Mouse (Mus musculus) c-Kit-positive CD71-positive TER-119-positive erythroid progenitor cells, embryonic 14.5 days (primary cell): Measurements from ENCODE around the gene Gm10944.

ENCODE experiments used
- DNase-seq: peaks from one replicate; pipeline ENCODE4 v3.0.0-alpha.2; 2013; ENCODE audit warnings: low spot score

The Gm10944 gene

DNA sequence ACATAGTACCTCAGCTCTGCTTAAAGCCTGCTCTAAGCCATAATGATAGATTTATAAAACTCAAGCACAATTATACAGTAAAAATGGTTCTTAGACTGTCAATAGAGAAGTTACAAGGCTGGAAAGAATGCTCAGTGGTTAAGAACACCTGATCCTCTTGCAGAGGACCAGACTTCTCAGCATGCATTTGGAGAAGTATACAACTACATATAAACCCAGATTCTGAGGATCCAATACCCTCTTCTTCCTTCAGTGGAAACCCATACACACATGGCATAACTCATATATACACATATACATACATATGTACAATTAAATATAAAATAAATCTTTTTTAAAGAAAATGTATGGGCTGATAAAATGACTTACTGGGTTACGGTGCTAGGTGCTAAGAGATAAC, at the start of gene Gm10944:
Gene Gm10944, plus strand, starts transcription at position 301 of the 400 bp plus-strand sequence.
- no peak for DNase-seq

DNA sequence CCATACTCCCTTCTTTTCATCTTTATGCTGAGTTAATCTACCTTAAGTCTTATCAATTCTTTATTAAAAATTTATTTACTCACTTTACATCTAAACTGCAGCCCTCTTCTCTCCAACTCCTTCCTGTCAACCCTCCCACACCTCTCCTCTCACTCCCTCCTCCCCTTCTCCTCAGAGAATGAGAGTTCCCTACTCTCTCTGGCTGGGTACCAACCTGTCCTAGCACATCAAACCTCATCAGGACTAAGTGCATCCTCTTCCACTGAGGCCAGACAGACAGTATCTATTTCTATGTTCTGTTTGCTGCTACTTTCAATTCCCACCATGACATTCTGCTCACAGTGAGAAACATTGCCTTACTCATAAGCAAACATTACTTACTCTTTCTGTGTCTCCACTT, 25.2 kb upstream of the Gm10944 start:
- DNase-seq = no peak

DNA sequence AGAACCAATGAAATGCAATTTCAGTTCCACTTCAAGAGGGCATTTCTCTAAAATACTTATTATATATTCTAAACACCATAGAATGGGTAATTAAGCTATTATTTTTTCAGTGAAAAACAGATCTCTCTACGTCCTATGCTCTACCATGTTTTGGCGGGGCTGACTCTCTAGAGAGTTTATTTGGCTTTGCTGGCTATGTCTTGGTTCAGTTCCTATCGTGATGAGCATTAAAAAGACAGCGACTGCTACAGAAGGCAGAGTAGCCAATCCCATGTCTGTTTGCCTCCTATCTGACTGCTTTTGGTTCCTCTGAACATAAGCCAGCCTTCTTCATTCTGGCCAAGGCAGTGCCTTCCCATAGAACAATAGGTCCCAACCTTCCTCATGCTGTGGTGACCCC, 24.5 kb upstream of the Gm10944 start:
- no peak for DNase-seq

DNA sequence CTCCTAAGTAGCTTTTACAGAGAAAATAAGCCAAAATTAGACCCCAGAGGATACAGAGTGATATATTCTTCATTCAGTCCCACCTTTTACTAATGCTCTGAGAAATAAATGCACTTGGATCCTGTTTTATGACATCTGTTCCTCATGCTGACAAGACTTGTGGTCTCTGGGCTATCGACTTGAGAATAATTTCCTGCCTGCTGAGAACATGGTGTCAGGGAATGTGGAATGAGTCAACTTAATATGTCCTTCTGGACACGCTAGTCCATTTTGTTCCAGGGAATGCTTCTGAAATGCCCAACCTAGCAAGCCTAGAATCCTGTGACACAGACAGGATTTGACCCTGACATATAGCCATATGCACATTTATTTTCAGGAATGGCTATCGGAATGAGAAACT, 22.0 kb upstream of the Gm10944 start:
- DNase-seq = no peak

DNA sequence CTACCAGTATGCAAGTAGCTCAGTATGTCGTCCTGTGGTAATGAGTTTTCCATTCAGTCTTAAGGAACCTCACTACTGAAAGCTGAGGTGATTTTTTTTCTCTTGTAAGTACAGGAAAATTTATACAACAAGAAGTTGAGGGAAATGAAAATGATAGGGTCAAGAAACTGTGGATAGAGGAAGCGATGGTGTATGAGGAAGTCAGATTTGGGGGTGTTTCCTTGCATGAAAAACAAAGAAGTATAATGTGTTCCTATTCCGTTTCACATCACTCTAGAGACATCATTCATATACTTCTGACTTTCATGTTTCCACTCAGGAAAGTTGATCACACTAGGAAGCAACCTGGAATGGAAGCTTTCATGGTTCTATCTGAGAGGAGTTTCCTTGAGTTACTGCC, 21.2 kb upstream of the Gm10944 start:
- no peak for DNase-seq

DNA sequence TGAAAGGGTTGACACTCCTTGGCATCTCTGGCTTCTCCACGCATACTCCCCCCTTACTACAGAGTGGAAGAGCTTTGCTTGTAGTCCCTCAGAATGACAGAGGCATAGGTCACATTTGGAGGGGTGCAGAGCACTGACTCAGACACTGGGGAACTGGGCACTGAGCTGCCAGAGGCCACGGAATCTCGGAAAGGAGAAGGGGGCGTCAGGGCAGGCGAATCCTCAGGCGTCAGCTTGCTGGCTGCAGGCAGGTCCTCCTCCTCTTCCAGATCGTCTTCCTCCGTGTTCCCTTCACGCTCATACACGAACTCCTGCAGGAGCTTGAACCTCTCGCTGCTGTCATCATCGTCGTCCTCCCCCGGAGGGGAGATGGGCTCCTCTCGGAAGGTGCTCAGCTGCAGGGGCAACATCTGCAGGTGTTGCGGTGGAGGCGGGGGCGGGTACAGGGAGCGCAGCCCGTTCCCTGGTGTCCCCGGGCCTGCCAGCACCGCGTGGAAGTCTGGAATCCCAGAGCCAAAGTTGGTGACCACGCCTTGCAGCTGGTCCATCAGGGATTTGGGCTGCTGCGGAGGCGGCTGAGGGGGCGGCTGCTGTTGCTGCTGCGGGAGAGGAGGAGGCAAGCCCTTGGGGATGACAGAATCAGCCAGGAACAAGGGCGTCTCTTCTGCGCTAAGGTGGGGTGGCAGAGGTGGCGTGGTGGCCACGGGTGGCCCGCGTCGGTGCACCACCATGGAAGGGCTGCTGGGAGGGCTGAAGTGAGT, 7.9 kb downstream of the Gm10944 start:
- no peak for DNase-seq

DNA sequence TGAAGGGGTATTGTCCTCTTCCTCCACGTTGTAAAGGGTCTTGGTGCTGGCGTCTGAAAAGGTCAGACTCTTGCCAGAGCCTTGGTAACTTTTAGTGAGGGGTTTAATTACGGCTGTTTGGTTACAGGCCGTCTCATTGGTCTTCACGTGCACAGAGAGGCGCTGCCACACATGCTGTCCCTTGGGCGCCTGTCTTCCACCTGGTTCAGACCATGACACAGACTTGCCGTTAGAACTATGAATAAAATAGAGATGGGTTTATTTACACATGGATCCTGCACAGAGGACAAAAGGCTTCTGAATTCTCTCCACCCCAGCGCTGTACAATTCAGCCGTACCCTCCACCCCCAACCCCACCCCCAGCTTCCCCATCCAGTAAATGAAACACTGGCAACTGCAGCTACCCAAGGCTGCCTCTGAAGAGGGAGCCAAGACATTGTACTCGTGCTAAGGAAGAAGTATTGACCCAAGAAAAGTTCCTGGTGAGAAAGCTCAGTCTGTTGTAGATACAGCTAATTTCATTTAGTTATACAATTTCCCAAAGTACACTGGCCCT, 8.6 kb downstream of the Gm10944 start:
- DNase-seq = no peak

DNA sequence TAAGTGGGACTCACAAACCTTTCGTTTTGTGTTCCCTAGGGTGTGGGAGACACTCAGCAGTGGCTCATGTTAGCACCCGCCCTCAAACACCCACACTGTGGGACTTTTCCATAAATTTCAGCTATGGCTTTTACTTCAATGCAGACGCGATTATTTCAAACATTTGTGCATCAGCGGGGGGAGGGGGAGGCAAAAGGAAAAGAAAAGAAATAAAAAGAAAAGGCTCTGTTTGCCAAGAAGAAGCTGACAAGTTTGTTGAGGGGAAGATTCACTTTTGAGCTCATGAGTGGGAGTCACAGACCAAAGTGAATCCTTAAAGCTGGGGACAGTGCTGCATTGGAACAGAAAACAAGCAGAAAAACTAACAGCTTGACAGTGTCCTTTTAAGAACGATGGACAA, 16.3 kb downstream of the Gm10944 start:
- no peak for DNase-seq

DNA sequence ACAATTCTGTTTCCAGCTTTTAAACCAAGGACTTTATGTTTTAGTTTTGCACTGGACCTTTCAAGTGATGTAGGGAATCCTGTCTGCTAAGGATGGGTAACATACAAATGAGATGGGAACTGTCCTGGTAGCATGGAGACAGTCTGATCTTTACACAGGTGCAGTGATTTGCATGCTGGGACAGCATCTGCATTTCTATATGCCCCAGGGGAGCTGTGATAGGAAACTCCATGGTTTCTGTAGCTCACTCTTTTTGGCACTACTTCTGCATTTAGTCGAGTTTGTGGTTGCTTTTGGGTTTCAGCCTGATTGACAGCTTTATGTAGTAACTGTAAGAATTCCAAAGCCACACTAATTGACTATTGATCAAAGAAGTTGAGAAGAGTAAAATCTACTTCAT, 19.8 kb downstream of the Gm10944 start:
- no peak for DNase-seq

DNA sequence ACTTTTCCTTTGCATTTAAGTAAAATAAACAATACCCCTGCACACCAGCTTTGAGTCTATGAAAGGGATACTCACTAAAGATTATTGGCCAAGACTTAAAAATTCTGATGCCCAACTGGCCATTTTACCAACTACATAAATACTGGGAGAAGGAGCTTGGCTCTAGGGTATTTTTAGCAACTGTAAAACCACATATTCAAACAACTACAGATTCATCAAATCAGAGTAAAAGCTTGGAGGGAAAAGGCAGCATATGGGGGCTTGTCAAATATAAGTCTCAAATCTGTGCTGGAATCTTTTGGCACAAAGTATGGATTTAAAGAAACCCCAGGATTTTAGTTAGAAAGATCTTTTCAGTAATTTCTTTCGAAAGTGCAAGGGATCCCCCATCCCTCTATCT, 20.2 kb downstream of the Gm10944 start:
- DNase-seq = no peak

DNA sequence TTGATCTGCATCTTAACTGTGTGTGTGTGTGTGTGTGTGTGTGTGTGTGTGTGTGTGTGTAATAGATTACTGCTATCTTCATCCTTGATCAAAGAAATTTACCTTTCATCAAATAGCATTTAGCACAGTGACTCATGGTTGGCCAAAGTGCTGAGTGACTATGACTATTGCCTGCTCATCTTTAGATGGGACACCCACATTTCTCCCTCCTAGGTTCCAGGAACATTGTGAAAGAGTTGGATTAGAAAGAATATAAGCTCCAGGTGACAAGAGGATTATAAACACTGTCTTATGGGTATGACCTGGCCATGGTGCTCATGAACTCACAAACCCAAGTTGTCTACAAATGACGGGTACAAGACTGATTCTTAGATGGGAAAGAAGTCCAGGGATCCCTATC, 26.9 kb downstream of the Gm10944 start:
- DNase-seq = no peak

DNA sequence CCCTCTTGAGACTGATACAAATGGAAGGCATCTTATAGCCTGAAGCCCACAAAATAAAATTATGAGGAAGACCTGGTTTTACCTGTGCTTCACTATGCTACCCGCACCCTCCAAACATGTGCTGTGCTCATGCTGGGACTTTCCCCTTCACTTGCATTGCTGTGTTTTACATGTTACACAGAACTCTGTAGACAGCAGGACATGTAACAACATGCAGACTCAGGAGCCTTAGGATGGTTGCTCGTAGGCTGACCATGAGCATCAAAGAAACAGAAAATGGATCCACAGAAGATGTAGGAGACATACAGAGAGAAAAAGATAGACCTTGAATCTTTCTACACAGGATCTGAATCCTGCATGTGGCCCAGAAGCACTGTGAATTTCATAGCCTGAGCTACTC, 29.2 kb downstream of the Gm10944 start:
- DNase-seq = no peak

DNA sequence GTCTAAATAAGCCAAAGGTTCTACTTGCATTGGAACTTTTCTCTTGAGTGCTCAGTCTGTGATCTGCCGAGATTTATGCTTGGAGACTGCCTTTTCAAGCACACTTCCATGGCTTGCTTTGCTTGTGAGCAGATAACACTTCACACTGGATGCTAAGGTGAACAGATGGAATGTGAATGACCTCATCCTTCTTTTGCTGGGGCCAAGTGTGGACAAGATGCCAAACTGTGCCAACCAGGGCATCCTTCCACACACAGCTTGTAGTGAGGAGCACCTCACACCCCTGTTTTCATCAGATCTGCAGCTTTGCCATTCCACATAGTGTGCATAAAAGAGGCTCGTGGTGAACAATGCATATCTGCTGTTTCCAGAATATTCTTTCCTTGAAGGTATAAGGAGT, 29.7 kb downstream of the Gm10944 start:
- DNase-seq = no peak

DNA sequence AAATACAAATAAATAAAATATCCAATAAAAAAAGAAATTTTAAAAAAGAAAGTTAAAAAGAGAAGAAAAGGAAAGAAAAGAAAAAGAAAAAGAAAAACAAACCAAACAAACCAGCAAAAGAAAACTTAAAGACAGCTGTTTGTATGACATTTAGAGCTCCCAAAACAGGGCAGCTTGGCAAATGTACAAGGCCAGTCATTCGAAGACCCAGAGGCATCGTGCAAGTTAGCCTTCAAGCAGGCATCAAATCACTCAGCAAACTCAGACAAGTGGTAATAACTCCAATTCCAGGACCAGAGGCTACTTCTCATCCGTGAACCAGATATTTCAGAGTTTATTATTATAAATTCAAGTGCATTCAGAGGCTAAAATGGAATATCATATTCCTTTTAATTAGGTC, 45.4 kb downstream of the Gm10944 start:
- DNase-seq = no peak
